Mouse (Mus musculus): ENCODE results near the gene Jaml.

- TF ChIP-seq POLR2A (IDR thresholded peaks at IDR 0.05; ENCODE audit: borderline replicate concordance, low read depth, low read length) (no peak), CTCF (IDR thresholded peaks at IDR 0.05; ENCODE audit: low read depth, low read length) (no peak)
Observed at GRCm38 (mm10) chr9:45085741-45086690, 7.0 kb downstream of the Jaml start.
